Mouse (Mus musculus) MEL (cell line): Measurements from ENCODE around the gene Dhps. TPM values are rescaled to one million over a fixed set of nuclear protein-coding genes. Genes with fewer than 3 reads are reported as not detected.

Experiments used
- DNase-seq: peaks from one replicate; pipeline ENCODE4 v3.0.0; 2011; ENCODE audit warnings: low read depth, low spot score
- H3K27ac ChIP-seq: 2 replicates; pipeline ENCODE4 v1.5.1; 2012; ENCODE audit warnings: low read depth, mild to moderate bottlenecking, control low read depth, low read length, moderate library complexity; ENCODE audit not compliant: control insufficient read depth
- H3K27me3 ChIP-seq, 2 experiments: fragments of 150-350 bp in 1 of 2; sonication (generic) in 1 of 2; 2 replicates each; pipeline ENCODE4 v1.6.1; 2012; ENCODE audit warnings: low read length in 2 of 2, mild to moderate bottlenecking in 2 of 2, improper control_type of control experiment in 1 of 2, moderate library complexity in 1 of 2; ENCODE audit not compliant: insufficient read depth in 2 of 2, control insufficient read depth in 1 of 2
- H3K36me3 ChIP-seq, 2 experiments: 2 replicates each; pipeline ENCODE4 v1.6.1; 2012 to 2014; ENCODE audit warnings: low read length in 2 of 2, improper control_type of control experiment in 1 of 2, inconsistent platforms in 1 of 2, mild to moderate bottlenecking in 1 of 2; ENCODE audit not compliant: insufficient read depth in 2 of 2, control insufficient read depth in 1 of 2
- H3K4me1 ChIP-seq, 2 experiments: fragments of 150-350 bp in 1 of 2; sonication (generic) in 1 of 2; 2 replicates each; pipeline ENCODE4 v1.6.1; 2012; ENCODE audit warnings: low read length in 2 of 2, improper control_type of control experiment in 1 of 2, mild to moderate bottlenecking in 1 of 2; ENCODE audit not compliant: insufficient read depth in 2 of 2, control insufficient read depth in 1 of 2
- H3K4me3 ChIP-seq, 2 experiments: fragments of 150-350 bp in 1 of 2; sonication (generic) in 1 of 2; 2 replicates each; pipeline ENCODE4 v1.5.1; 2012; ENCODE audit warnings: low read depth in 2 of 2, low read length in 2 of 2, mild to moderate bottlenecking in 2 of 2, moderate library complexity in 2 of 2, control low read depth in 1 of 2, improper control_type of control experiment in 1 of 2; ENCODE audit not compliant: control insufficient read depth in 1 of 2, insufficient read depth in 1 of 2
- H3K79me2 ChIP-seq: 2 replicates; pipeline ENCODE4 v1.6.1; 2012; ENCODE audit warnings: mild to moderate bottlenecking, low read length, moderate library complexity; ENCODE audit not compliant: control insufficient read depth, poor library complexity, insufficient read depth
- H3K9ac ChIP-seq: 2 replicates; pipeline ENCODE4 v1.6.1; 2012; ENCODE audit warnings: low read depth, mild to moderate bottlenecking, control low read depth, low read length, moderate library complexity; ENCODE audit not compliant: control insufficient read depth, poor library complexity, severe bottlenecking
- H3K9me3 ChIP-seq: fragments of 150-350 bp; sonication (generic); replicated peaks from 2 replicates; pipeline ENCODE4 v1.6.1; 2012; ENCODE audit warnings: mild to moderate bottlenecking, low read length, improper control_type of control experiment, moderate library complexity; ENCODE audit not compliant: insufficient read depth
- CHD2 ChIP-seq: IDR thresholded peaks from 2 replicates; pipeline ENCODE4 v1.6.1; 2011; ENCODE audit warnings: low read length, improper control_type of control experiment
- CTCF ChIP-seq, 3 experiments: IDR thresholded peaks in 2 of 3; conservative IDR thresholded peaks in 1 of 3; 2 replicates each; pipeline ENCODE4 v1.5.1; 2011 to 2012; ENCODE audit warnings: low read length in 3 of 3, low read depth in 2 of 3, mild to moderate bottlenecking in 2 of 3, improper control_type of control experiment in 1 of 3, inconsistent platforms in 1 of 3, mixed read lengths in 1 of 3, moderate library complexity in 1 of 3; ENCODE audit not compliant: control insufficient read depth in 1 of 3, insufficient read depth in 1 of 3, poor library complexity in 1 of 3, severe bottlenecking in 1 of 3
- E2F4 ChIP-seq: IDR thresholded peaks from 2 replicates; pipeline ENCODE4 v1.6.1; 2011; ENCODE audit warnings: low read depth, low read length, improper control_type of control experiment, borderline replicate concordance
- EP300 ChIP-seq, 2 experiments: IDR thresholded peaks; 2 replicates each; pipeline ENCODE4 v1.6.1; 2011; ENCODE audit warnings: improper control_type of control experiment in 2 of 2, low read length in 2 of 2, low read depth in 1 of 2, mild to moderate bottlenecking in 1 of 2
- GABPA ChIP-seq: IDR thresholded peaks from 2 replicates; pipeline ENCODE4 v1.6.1; 2012; ENCODE audit warnings: low read depth, mild to moderate bottlenecking, inconsistent platforms, low read length, improper control_type of control experiment, moderate library complexity
- GATA1 ChIP-seq: IDR thresholded peaks from 2 replicates; pipeline ENCODE4 v1.6.1; 2011; ENCODE audit warnings: low read depth, low read length, improper control_type of control experiment
- HCFC1 ChIP-seq: IDR thresholded peaks from 2 replicates; pipeline ENCODE4 v1.6.1; 2012; ENCODE audit warnings: low read depth, mild to moderate bottlenecking, inconsistent platforms, low read length, improper control_type of control experiment, moderate library complexity
- KAT2A ChIP-seq: conservative IDR thresholded peaks from 2 replicates; pipeline ENCODE4 v1.6.1; 2012; ENCODE audit warnings: low read depth, low read length, improper control_type of control experiment, inconsistent platforms
- MAFK ChIP-seq: IDR thresholded peaks from 2 replicates; pipeline ENCODE4 v1.6.1; 2011; ENCODE audit warnings: low read depth, mild to moderate bottlenecking, low read length, improper control_type of control experiment, borderline replicate concordance
- MAZ ChIP-seq: IDR thresholded peaks from 2 replicates; pipeline ENCODE4 v1.6.1; 2012; ENCODE audit warnings: low read depth, mild to moderate bottlenecking, inconsistent platforms, low read length, improper control_type of control experiment
- POLR2A ChIP-seq, 2 experiments: IDR thresholded peaks; 2 replicates each; pipeline ENCODE4 v1.6.1; 2011 to 2012; ENCODE audit warnings: low read length in 2 of 2, mild to moderate bottlenecking in 2 of 2, control low read depth in 1 of 2, improper control_type of control experiment in 1 of 2, low read depth in 1 of 2, moderate library complexity in 1 of 2; ENCODE audit not compliant: control insufficient read depth in 1 of 2, insufficient read depth in 1 of 2, poor library complexity in 1 of 2
- POLR2AphosphoS2 ChIP-seq: IDR thresholded peaks from 2 replicates; pipeline ENCODE4 v1.6.1; 2011; ENCODE audit warnings: low read length, improper control_type of control experiment
- SIN3A ChIP-seq: IDR thresholded peaks from 2 replicates; pipeline ENCODE4 v1.6.1; 2012; ENCODE audit warnings: low read length, improper control_type of control experiment, inconsistent platforms
- TAL1 ChIP-seq: IDR thresholded peaks from 2 replicates; pipeline ENCODE4 v1.6.1; 2012; ENCODE audit warnings: mild to moderate bottlenecking, inconsistent platforms, low read length, moderate library complexity, mixed read lengths
- TBP ChIP-seq: IDR thresholded peaks from 2 replicates; pipeline ENCODE4 v1.8.0; 2011; ENCODE audit warnings: low read depth, low read length, improper control_type of control experiment
- ZKSCAN1 ChIP-seq: IDR thresholded peaks from 2 replicates; pipeline ENCODE4 v1.6.1; 2012; ENCODE audit warnings: low read depth, mild to moderate bottlenecking, inconsistent platforms, low read length, improper control_type of control experiment, moderate library complexity
- ZMIZ1 ChIP-seq: IDR thresholded peaks from 2 replicates; pipeline ENCODE4 v1.6.1; 2012; ENCODE audit warnings: low read depth, mild to moderate bottlenecking, inconsistent platforms, low read length, improper control_type of control experiment, moderate library complexity
- polyA plus RNA-seq, 2 experiments: library from polyadenylated mRNA; stranded (reverse) in 1 of 2; unstranded in 1 of 2; fragments of >175 nt in 1 of 2; fragments of >200 nt in 1 of 2; gene quantifications; 2 replicates each; pipeline versions ENCODE4 v1.2.1 to v1.2.4; 2012; ENCODE audit warnings: low replicate concordance in 2 of 2, low read depth in 1 of 2; ENCODE audit not compliant: insufficient read length in 2 of 2, insufficient read depth in 1 of 2, missing spikeins in 1 of 2
- total RNA-seq: library from RNA; depleted of rRNA; stranded (reverse); fragments of 300-350 nt; gene quantifications from 2 replicates; pipeline ENCODE4 v1.2.3, GENCODE M21; 2012

Dhps gene
- total and polyA plus RNA-seq, 3 experiments = 44.6 to 68.3 TPM; not detected in 1

- peaks cover 1 to 4% of the 10 kb centered on the region in 2 experiments for H3K4me1 ChIP-seq
- no peak for TF ChIP-seq EP300 (IDR thresholded peaks at IDR 0.05; ENCODE audit: low read depth in 1 of 2, low read length in 2 of 2)
- TF ChIP-seq ZMIZ1 = 0 out of 2 replicates have a peak, but pooled peaks have one; percentile 17
- TF ChIP-seq, all 39 proteins: peak for 1
- no peak for DNase-seq
- no peaks in the 10 kb centered on the region for H3K9me3 ChIP-seq
- H3K27me3 ChIP-seq = no peaks in the 10 kb centered on the region
- H3K27ac ChIP-seq = no peak overlapping the region
- H3K9ac ChIP-seq = no peak overlapping the region
- H3K36me3 ChIP-seq = peaks cover 4 to 12% of the 10 kb centered on the region in 2 experiments; a peak in 3 of 4 replicates
- no peak overlapping the region for H3K4me3 ChIP-seq
- H3K79me2 ChIP-seq = peaks cover 34% of the 10 kb centered on the region
These were observed 37.7 kb upstream of the Dhps start for GRCm38 (mm10) chr8:85033867-85034266.

GRCm38 (mm10) chr8:85034764-85035163 is 36.8 kb upstream of the Dhps start:
- H3K27ac ChIP-seq = peak overlapping the region; percentile 97; the same call in 1 of the 2 replicates
- no peak for TF ChIP-seq CTCF (IDR thresholded peaks at IDR 0.05 in 2 of 3, conservative IDR thresholded peaks at IDR 0.05 in 1 of 3; ENCODE audit: control insufficient read depth in 1 of 3, insufficient read depth in 1 of 3, low read depth in 2 of 3, low read length in 3 of 3, poor library complexity in 1 of 3, severe bottlenecking in 1 of 3)
- no peak for TF ChIP-seq GATA1
- no peak for TF ChIP-seq ZKSCAN1
- TF ChIP-seq CHD2 = no peak
- 0 out of 4 replicates have a peak, but pooled peaks of 1 of the 2 experiments have one; percentile 6 for TF ChIP-seq POLR2A (IDR thresholded peaks at IDR 0.05; ENCODE audit: control insufficient read depth in 1 of 2, insufficient read depth in 1 of 2, low read depth in 1 of 2, low read length in 2 of 2, poor library complexity in 1 of 2)
- TF ChIP-seq HCFC1 = peak; percentile 53; the same call in 1 of the 2 replicates
- no peak for TF ChIP-seq E2F4
- TF ChIP-seq MAZ = no peak
- no peak for TF ChIP-seq POLR2AphosphoS2
- TF ChIP-seq TAL1 = no peak
- no peak for TF ChIP-seq GABPA
- TF ChIP-seq SIN3A = no peak
- DNase-seq = no peak
- peaks cover 4 to 17% of the 10 kb centered on the region in 2 experiments for H3K36me3 ChIP-seq
- H3K4me1 ChIP-seq = peaks cover 3 to 4% of the 10 kb centered on the region in 2 experiments
- peak overlapping the region; percentile 96 for H3K9ac ChIP-seq
- H3K27me3 ChIP-seq = no peaks in the 10 kb centered on the region
- no peaks in the 10 kb centered on the region for H3K9me3 ChIP-seq
- H3K79me2 ChIP-seq = peaks cover 34% of the 10 kb centered on the region
- peak overlapping the region in 1 of 2 experiments; percentile 65; a peak in 2 of 4 replicates for H3K4me3 ChIP-seq

- Histone ChIP-seq H3K36me3 (peaks cover 8 to 22% of the 10 kb centered on the region in 2 experiments), H3K4me1 (peaks cover 3 to 9% of the 10 kb centered on the region in 2 experiments), H3K4me3 (peak overlapping the region; percentile 65 to 88), H3K27ac (peak overlapping the region; percentile 97), H3K79me2 (peaks cover 38% of the 10 kb centered on the region), H3K9ac (peak overlapping the region; percentile 96), H3K27me3 (no peaks in the 10 kb centered on the region), H3K9me3 (no peaks in the 10 kb centered on the region)
- TF ChIP-seq MAFK (peak; percentile 83; the same call in 1 of the 2 replicates), TBP (no peak), POLR2A (IDR thresholded peaks at IDR 0.05; ENCODE audit: control insufficient read depth in 1 of 2, insufficient read depth in 1 of 2, low read depth in 1 of 2, low read length in 2 of 2, poor library complexity in 1 of 2) (peak in 1 of 2 experiments; percentile 25; a peak in 1 of 4 replicates), KAT2A (no peak)
- DNase-seq = no peak
These were observed 36.3 kb upstream of the Dhps start for GRCm38 (mm10) chr8:85035165-85035727.
